Mouse (Mus musculus) hindbrain, embryonic 11.5 days (tissue): Measurements from ENCODE around the gene Babam2. TPM values are rescaled to one million over a fixed set of nuclear protein-coding genes. Genes with fewer than 3 reads are reported as not detected.

Experiments
- ATAC-seq: fragments of 200-750 bp; cut with Nextera tagmentation; 2 replicates; pipeline ENCODE4 v1.8.0; 2017; ENCODE audit warnings: mild to moderate bottlenecking, moderate TSS enrichment, moderate library complexity; ENCODE audit not compliant: low FRiP score
- DNase-seq: peaks from one replicate; pipeline ENCODE4 v3.0.0-alpha.2; 2015; ENCODE audit warnings: low spot score
- H3K27ac ChIP-seq: fragments of 300-500 bp; sonication (generic); 2 replicates; pipeline ENCODE4 v1.5.1; 2014; ENCODE audit warnings: mild to moderate bottlenecking, low read depth, low read length
- H3K27me3 ChIP-seq: fragments of 300-500 bp; sonication (generic); 2 replicates; pipeline ENCODE4 v1.6.1; 2014; ENCODE audit warnings: mild to moderate bottlenecking, low read length, moderate library complexity, mixed read lengths; ENCODE audit not compliant: control insufficient read depth, insufficient read depth
- H3K36me3 ChIP-seq: fragments of 300-500 bp; sonication (generic); 2 replicates; pipeline ENCODE4 v1.6.1; 2014; ENCODE audit warnings: mild to moderate bottlenecking, low read length, moderate library complexity, mixed read lengths; ENCODE audit not compliant: control insufficient read depth, insufficient read depth
- H3K4me1 ChIP-seq: fragments of 300-500 bp; sonication (generic); replicated peaks from 2 replicates; pipeline ENCODE4 v1.6.1; 2014; ENCODE audit warnings: low read length, mixed read lengths; ENCODE audit not compliant: control insufficient read depth, insufficient read depth
- H3K4me2 ChIP-seq: fragments of 300-500 bp; sonication (generic); replicated peaks from 2 replicates; pipeline ENCODE4 v1.6.1; 2014; ENCODE audit warnings: mild to moderate bottlenecking, low read depth, low read length
- H3K4me3 ChIP-seq: fragments of 300-500 bp; sonication (generic); 2 replicates; pipeline ENCODE4 v1.5.1; 2014; ENCODE audit warnings: low read depth, low read length
- H3K9ac ChIP-seq: fragments of 300-500 bp; sonication (generic); 2 replicates; pipeline ENCODE4 v1.6.1; 2014; ENCODE audit warnings: low read depth, low read length
- H3K9me3 ChIP-seq: fragments of 300-500 bp; sonication (generic); 2 replicates; pipeline ENCODE4 v1.6.1; 2016; ENCODE audit warnings: low read length; ENCODE audit not compliant: control insufficient read depth
- WGBS: fragments of 180-500 bp; shearing (Covaris S2); extraction: QIAGEN DNeasy Blood & Tissue Kit; methylation state at CpG from one replicate; pipeline ENCODE4 v1.1.7; 2014; 5-methylcytosine and 5-hydroxymethylcytosine counted together
- polyA plus RNA-seq: library from polyadenylated mRNA; unstranded; fragments of >200 nt; fragmentation: Nextera tagmentation; extraction: Ambion mirVana; gene quantifications from 2 replicates; pipeline ENCODE4 v1.2.1, GENCODE M21; 2014

Babam2 gene
- polyA plus RNA-seq, 1 experiment from 2014 or later: 36.2 TPM

GRCm38 (mm10) chr5:32071314-32071713 lies 373.8 kb downstream of the Babam2 start:
- Histone ChIP-seq H3K4me3 (no peak overlapping the region), H3K36me3 (no peaks in the 10 kb centered on the region), H3K27me3 (no peaks in the 10 kb centered on the region), H3K4me1 (no peaks in the 10 kb centered on the region), H3K4me2 (no peak overlapping the region), H3K9ac (no peak overlapping the region), H3K27ac (no peak overlapping the region), H3K9me3 (no peaks in the 10 kb centered on the region)
- DNase-seq (no peak), ATAC-seq (no peak)
- WGBS: 90% methylated on average over 4 of the region's 4 CpGs

DNA sequence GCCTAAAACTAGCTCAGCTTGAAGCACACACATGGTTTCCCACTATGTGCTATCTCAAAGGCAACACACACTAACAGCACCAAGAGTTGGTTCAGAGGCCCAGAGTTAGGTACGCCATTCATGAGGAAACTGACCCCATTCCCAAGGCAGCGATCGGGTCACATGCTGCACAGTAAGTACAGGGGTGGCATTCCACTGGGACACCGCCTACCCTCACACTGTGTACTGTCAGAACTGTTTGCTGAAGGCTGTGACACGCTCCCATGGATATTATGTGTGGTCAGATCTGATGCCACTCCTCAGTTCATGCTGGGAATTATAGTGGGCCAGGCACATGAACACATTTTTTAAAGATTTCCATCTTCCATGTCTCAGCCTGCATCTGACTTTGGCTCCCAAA lies 374.3 kb downstream of the Babam2 start:
- H3K9ac ChIP-seq: no peak overlapping the region
- H3K27me3 ChIP-seq: no peaks in the 10 kb centered on the region
- no peak overlapping the region for H3K4me3 ChIP-seq
- no peaks in the 10 kb centered on the region for H3K4me1 ChIP-seq
- no peaks in the 10 kb centered on the region for H3K36me3 ChIP-seq
- ATAC-seq (no peak), DNase-seq (no peak)
- no peak overlapping the region for H3K4me2 ChIP-seq
- no peak overlapping the region for H3K27ac ChIP-seq
- 95% methylated on average over 5 of the region's 5 CpGs for WGBS
- H3K9me3 ChIP-seq: no peaks in the 10 kb centered on the region

- Histone ChIP-seq H3K9ac (no peak overlapping the region), H3K4me3 (no peak overlapping the region), H3K36me3 (no peaks in the 10 kb centered on the region), H3K27me3 (no peaks in the 10 kb centered on the region), H3K4me2 (no peak overlapping the region), H3K4me1 (no peaks in the 10 kb centered on the region), H3K27ac (no peak overlapping the region), H3K9me3 (no peaks in the 10 kb centered on the region)
- ATAC-seq (no peak), DNase-seq (no peak)
- 94% methylated on average over 3 of the region's 3 CpGs for WGBS
These were observed 375.4 kb downstream of the Babam2 start for GRCm38 (mm10) chr5:32072877-32073276.

DNA sequence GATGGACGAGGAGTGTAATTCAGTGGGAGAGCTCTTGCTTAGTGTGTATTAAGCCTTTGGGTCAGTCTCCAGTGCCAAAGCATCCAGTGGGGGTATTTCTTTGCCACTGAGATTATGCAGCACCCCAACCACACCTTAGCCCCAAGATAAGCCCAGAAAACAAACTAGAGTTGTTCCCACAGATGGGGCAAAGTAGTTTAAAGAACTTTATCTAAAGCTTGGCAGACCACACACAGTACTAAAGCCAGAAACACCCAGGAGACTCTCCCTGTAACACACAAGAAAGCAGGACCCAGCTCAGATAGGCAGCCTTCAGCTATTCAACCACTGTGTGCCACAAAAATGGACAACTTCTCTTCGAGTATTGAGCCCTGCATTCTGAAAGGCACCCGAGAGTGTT lies 376.6 kb downstream of the Babam2 start:
- no peak for DNase-seq

DNA sequence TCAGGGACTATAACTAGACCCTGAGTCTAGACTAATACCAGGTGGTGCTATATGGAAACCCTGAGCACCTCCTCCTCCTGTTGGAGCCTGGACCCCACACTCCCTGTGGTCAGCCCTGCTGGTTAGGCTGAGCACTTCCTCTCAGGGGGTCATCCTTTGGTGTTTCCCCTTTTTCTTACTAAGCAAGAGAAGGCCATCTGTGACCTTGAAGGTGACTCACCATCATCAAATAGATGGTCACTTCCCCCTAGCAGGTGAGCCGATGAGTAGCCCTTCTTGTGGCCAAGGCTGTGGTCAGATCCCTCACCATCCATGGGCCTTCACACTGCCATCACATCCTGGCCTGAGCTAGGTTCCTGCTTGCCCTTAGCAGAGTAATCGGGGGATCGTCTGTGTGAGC lies 379.7 kb downstream of the Babam2 start:
- Histone ChIP-seq H3K27ac (no peak overlapping the region), H3K27me3 (no peaks in the 10 kb centered on the region), H3K4me3 (no peak overlapping the region), H3K9ac (no peak overlapping the region), H3K36me3 (no peaks in the 10 kb centered on the region), H3K4me1 (no peaks in the 10 kb centered on the region), H3K9me3 (no peaks in the 10 kb centered on the region), H3K4me2 (no peak overlapping the region)
- WGBS: 97% methylated on average over 3 of the region's 3 CpGs
- ATAC-seq: no peak
- no peak for DNase-seq

More for the DNA sequence above, 376.6 kb downstream of the Babam2 start:
- WGBS: 90% methylated on average over 3 of the region's 3 CpGs
- Histone ChIP-seq H3K9me3 (no peaks in the 10 kb centered on the region), H3K9ac (no peak overlapping the region), H3K27ac (no peak overlapping the region), H3K4me2 (no peak overlapping the region), H3K36me3 (no peaks in the 10 kb centered on the region), H3K4me3 (no peak overlapping the region), H3K4me1 (no peaks in the 10 kb centered on the region), H3K27me3 (no peaks in the 10 kb centered on the region)
- no peak for ATAC-seq

- 72% methylated on average over 4 of the region's 4 CpGs for WGBS
These were observed 381.5 kb downstream of the Babam2 start for GRCm38 (mm10) chr5:32078986-32079385.

GRCm38 (mm10) chr5:32080490-32081219 lies 383.2 kb downstream of the Babam2 start:
- Histone ChIP-seq H3K9ac (no peak overlapping the region), H3K4me1 (no peaks in the 10 kb centered on the region), H3K27ac (no peak overlapping the region), H3K4me2 (no peak overlapping the region), H3K9me3 (no peaks in the 10 kb centered on the region), H3K36me3 (no peaks in the 10 kb centered on the region), H3K4me3 (no peak overlapping the region), H3K27me3 (no peaks in the 10 kb centered on the region)
- no peak for ATAC-seq
- 53% methylated on average over 7 of the region's 7 CpGs for WGBS
- DNase-seq: no peak

More at GRCm38 (mm10) chr5:32078986-32079385, 381.5 kb downstream of the Babam2 start:
- Histone ChIP-seq H3K4me3 (no peak overlapping the region), H3K27ac (no peak overlapping the region), H3K9ac (no peak overlapping the region), H3K36me3 (no peaks in the 10 kb centered on the region), H3K4me2 (no peak overlapping the region), H3K9me3 (no peaks in the 10 kb centered on the region), H3K27me3 (no peaks in the 10 kb centered on the region), H3K4me1 (no peaks in the 10 kb centered on the region)
- DNase-seq (no peak), ATAC-seq (no peak)

DNA sequence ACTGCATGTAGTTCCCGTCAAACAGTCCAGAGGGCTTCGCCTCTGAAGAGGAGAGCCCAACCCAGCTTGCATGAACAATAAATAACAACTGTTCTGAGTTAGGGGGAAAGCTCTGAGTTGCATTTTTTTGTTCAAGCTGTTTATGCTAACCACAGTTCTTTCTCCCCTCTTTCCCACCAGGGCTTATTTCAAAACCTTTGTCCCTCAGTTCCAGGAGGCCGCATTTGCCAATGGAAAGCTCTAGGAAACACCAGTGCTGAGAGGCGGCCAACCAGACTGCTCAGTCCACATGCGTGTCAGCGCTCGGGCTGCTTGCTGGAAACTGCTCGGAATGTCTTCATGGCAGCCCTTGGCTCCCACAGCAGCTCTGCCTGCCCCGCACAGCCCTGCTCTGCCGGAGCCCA lies 386.9 kb downstream of the Babam2 start:
- Histone ChIP-seq H3K4me3 (no peak overlapping the region), H3K27me3 (no peaks in the 10 kb centered on the region), H3K9me3 (no peaks in the 10 kb centered on the region), H3K27ac (no peak overlapping the region), H3K4me2 (no peak overlapping the region), H3K4me1 (no peaks in the 10 kb centered on the region), H3K9ac (no peak overlapping the region), H3K36me3 (no peaks in the 10 kb centered on the region)
- ATAC-seq: no peak
- WGBS: 87% methylated on average over 10 of the region's 10 CpGs
- DNase-seq: no peak

DNA sequence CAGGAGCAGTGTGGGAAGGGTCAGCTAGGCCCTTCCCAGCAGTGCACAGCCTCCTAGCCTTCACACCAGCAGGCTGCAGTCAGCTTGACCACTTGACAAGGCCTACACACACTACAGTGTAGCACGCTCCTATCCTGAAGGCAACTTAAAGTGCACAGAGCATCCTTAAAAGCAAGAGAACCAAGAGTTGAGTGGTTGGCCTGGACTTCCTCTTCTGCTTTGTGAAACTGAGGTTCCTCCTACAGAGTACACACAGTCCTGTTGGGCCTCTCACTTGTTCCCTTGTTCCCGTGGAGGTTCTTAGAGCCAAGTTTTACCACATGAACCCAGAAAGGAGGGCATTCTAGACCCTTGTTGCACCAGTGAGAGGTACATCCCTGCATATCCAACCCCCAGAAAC lies 388.1 kb downstream of the Babam2 start:
- Histone ChIP-seq H3K36me3 (no peaks in the 10 kb centered on the region), H3K4me2 (no peak overlapping the region), H3K4me1 (no peaks in the 10 kb centered on the region), H3K27ac (no peak overlapping the region), H3K4me3 (no peak overlapping the region), H3K9ac (no peak overlapping the region), H3K9me3 (no peaks in the 10 kb centered on the region), H3K27me3 (no peaks in the 10 kb centered on the region)
- ATAC-seq: no peak
- WGBS: 97% methylated on average over 2 of the region's 2 CpGs
- no peak for DNase-seq
